Mouse (Mus musculus) T-helper 1 cell (primary cell): ENCODE measurements around the gene Mrc1.

Source experiments
- in situ Hi-C: fragments of 300-600 bp; cut with MboI, MseI; formaldehyde crosslinking; loops from one replicate; pipeline ENCODE4 v1.15.1; 2025; ENCODE audit warnings: high pct_unique_total_duplicates

The Mrc1 gene

DNA sequence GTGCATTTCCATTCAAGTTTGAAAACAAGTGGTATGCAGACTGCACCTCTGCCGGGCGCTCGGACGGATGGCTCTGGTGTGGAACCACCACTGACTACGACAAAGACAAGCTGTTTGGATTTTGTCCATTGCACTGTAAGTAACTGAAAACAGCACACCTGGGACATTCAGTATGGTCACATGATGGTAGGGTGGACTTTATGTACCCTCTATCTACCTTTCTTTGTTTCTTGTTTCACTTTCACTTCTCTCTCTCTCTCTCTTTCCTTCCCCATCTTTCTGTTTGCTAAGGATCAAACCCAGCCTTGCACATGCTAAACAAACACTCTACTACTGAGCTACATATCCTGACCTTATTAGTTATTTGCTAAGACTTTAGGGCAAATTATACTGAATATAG, 15.0 kb downstream of the Mrc1 start:
- in situ Hi-C loops = no loop called here

DNA sequence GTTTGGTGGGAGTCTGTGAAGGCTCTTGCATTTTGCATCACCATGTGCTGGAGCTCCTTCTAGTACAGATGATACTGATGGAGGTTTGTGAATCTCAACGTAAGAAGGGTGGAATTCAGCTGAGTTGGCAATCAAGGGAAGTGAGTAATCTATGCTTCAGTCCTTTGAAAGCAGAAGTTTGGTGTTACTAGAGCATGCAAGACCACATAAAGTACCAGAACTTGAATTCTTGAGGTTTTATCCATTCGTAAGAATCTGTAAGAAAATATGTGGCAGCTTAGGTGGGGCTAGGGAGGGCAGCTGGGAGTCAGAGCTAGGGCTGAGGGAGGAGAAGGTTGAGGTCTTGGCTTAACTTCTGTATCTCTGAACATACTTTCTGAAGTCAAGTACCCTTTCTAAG, 15.5 kb downstream of the Mrc1 start:
- in situ Hi-C loops = no loop called here

DNA sequence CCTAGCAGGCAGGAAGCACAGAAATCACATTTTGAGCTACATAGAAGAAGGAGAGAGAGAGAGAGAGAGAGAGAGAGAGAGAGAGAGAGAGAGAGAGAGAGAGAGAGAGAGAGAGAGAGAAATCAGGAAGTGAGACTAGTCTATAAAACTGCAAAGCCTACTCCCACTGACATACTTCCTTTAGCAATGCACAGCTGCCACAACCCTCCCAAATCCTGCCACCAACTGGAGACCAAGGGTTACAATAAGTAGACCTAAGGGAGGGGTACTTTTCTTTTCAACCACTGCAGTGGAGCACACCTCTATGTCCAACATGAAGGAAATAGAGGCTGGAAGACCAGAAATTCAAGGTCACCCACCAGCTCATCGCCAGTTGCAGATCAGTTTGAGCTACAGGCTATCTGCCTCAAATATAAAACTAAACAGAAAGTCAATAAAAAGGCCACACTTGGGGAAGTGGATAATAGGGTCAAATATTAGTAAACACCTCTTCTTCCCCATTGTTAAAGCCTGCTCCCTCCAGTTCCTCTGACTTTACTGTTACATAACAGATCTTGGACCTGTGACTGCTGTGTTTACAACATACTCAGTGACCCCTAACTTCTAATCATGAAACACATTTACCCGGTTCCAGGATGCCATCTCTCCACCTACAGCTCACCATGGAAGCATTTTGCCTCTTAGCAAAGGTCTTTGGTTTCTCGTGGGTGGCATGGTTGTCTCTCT, 20.8 kb downstream of the Mrc1 start:
- in situ Hi-C loops = no loop called here

DNA sequence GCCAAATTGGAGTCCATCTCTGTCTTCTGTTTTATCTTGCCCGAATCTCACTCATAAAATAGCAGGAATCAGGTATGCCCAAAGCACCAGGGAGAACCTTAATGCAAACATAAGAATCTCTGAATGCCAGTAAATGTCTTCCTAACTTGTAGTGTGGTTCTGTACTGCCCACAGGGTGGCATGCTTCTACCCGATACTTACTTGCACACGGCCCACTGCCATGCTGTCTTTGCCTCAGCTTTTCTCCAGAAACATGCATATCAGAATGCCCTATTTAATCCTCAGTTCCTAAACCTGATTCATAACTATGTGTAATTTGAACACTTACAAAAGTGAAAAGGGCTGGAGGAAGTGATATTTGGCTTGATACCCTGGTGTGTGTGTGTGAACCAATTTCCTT, 22.7 kb downstream of the Mrc1 start:
- in situ Hi-C loops = no loop called here

DNA sequence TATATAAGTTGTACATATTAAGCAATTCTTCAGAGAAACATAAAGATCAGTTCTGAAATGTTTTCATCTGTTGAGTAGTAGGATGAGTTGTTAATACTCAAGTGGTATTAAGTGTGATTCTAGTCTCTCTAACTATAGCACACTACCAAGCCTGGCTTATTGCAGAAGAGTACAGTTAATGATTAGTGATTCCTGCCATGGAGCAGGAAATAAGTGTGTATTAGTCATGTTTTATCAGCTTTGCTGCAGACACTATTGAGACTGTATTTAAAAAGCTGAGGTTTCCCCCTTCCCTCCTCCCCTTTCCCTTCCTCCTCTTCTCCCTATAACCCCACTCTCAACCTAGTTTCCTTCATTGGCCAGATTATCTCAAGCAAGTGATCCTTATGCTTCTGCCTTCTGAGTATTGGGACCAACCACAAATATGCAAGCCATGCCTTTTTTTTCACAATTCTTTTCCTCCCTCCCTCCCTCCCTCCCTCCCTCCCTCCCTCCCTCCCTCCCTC, 29.2 kb downstream of the Mrc1 start:
- in situ Hi-C loops = no loop called here

DNA sequence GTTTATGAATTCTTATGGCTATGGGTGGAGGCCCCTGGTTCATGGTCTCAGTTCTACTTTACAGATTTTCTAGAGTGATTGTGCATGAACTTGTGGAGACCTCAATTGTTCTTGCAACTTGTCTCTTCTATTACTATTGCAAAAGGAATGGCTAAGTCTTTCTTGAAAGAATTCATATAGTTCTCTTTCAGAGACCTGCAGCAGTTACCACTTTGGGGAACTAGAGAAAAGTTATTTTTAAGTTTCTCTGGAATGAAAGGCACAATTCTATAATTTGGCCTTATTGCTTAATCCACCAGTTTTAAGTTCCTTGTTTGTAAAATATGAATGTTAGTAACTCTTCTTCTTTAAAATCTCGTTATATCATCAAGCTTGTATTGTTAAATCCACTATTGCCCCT, 32.9 kb downstream of the Mrc1 start:
- in situ Hi-C loops = no loop called here

DNA sequence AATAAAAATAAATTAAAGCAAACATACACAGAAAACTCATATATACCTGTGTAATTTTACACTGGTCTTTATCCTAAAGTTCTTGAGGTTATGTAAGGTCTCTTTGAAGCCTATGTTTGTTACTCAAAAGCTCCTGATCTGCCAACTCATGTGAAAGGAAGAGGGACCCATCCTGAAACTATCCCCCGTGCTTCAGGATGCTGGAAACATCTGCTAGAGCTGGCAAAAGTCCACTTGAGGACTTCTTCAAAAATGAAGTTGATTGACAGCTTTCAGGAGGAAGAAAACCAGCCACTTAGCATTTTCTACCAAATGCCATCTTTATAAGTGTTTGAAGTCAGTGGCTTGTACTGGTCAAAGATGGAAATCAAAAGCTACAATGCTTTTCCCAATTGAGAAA, 40.0 kb downstream of the Mrc1 start:
- in situ Hi-C loops = no loop called here

DNA sequence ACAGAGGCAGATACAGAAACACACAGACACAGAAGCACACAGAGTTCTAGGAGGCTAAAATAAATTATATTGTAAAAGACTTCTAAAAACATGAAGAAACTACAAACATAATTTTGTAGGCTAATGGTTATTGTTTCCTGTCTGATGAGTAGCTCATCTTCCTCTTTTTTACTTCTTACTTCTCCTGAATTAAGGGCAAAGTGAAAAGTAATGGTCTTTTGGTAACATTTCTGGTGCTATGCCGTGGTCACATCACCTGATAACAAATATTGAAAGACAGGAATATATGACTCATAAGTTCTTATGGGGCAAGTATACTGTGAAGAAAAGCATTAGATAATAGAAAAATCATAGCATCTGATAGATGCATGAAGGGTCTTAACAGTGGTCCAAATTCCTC, 42.9 kb downstream of the Mrc1 start:
- in situ Hi-C loops = no loop called here

DNA sequence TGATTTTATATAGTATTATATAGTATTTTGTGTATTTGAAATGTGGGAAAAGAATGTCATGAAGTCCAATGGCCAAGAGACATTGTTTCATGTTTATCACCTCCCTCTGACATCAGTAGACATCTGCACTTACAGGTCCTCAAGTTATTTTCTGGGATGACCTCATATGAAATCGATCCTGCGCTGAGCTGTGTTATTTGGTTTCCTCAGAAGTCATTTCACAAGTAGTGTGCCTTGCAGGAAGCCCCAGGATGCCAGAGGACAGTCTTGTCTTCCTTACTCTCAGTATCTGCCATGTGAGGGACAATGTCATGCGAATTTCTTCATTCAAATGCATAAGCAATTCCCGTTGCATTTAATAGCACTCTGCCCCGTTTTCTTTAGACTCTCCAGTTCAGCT, 46.6 kb downstream of the Mrc1 start:
- in situ Hi-C loops = no loop called here

DNA sequence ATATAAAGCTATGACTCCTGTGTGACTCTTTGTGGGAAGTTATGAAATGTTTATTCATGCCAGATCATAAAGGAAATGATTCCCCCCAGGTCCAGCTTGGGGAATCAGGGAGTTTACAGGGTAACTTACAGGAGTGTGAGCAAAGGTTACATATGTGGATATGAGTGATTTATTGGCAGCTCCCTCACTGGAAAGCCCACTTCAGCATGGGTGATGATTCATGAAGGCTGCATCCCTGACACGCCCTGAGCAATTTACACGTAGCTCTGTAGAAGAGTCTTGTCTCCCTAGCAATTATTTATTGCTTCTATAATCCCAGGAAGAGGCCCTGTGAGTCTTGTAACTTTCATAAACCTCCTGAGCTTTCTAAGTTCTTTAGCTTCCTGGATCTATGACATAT, 50.1 kb downstream of the Mrc1 start:
- in situ Hi-C loops = no loop called here

DNA sequence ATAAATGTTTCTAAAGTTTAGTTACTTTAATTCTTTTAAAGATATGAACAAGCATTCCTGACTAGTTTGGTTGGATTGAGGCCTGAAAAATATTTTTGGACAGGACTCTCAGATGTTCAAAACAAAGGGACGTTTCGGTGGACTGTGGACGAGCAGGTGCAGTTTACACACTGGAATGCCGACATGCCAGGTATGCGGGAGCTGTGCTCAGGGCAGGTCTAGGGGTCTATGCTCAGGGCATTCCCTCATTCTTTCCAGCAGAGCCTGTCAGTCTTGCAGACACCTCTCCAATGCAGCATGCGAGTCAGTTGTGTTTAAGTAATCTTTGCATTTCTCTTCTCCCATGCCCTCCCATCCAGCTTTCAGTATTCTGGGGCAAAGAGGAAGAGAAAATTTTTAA, 50.6 kb downstream of the Mrc1 start:
- in situ Hi-C loops = no loop called here

DNA sequence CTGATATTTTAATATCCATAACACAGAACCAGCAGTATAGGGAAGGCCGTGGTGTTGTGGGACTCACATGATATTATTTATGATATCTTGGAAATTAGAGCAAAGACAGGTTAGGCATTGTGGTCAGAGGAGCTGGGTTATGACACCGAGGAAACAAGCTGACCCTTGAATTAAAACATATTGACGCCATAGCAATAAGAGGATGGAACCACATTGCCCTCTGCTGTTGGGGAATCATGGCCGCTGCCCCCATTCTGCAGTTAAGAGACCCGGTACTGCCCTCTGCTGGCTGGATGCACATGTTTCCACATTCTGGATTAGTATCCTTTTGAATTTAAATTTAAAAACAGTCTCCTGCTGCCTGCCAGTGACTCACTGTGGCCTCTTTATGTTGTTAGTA, 66.1 kb downstream of the Mrc1 start:
- in situ Hi-C loops = no loop called here

DNA sequence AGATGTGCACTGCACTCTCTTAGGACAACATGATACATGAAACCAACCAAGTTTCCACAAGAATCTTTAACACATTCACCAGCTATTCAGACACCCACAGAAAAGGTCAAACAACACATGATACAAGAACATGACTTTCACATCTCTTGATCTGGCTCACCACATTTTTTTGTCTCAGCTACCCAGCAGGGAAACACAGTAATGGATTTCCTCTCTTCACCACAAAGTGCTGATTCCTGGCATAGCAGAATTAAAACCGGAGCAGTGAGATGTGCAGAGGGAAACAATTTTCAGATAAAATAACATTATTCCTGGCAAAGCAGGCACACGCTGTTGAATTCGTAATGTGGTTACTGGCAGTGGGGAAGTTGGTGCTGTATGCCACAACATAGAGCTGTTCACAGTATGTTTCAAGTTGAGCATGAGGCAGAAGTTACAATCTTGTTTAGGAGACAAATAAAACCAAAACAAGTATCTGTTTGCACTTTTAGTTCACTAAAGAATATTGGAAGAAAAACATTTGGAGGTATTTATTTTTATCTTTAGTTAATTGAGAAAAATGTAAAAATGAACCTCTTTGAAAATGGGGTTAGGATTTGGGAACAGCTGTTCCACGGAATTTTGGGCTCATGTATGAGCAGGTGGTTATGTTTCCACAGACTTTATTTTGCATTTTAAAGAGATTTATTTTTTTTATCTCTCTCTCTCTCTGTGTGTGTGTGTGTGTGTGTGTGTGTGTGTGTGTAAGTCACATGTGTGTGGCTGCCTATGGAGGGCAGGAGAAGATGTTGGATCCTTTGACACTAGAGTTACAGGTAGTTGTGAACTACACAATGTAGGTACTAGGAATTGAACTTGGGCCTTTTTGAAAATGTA, 83.6 kb downstream of the Mrc1 start:
- in situ Hi-C loops = loop anchor here (5.0 to 10.0 kb wide), 2 partner anchors 85 to 268 kb away; no protein-coding TSS in a partner anchor

DNA sequence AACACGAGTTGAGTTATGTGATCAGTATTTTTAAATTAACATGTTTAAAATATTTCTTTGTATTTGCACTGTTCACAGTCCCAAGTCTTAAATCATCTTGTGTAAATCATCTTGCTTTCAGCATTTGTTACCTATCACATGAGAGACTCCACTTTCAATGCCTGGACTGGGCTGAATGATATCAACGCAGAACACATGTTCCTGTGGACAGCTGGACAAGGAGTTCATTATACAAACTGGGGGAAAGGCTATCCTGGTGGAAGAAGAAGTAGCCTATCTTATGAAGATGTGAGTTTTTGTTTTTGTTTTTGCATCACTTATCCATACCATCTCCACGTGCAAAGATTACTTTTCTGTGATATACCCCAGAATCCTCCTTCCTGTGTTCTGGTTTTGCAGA, 85.9 kb downstream of the Mrc1 start:
- in situ Hi-C loops = loop anchor here (5.0 to 10.0 kb wide), 2 partner anchors 93 to 270 kb away; no protein-coding TSS in a partner anchor

DNA sequence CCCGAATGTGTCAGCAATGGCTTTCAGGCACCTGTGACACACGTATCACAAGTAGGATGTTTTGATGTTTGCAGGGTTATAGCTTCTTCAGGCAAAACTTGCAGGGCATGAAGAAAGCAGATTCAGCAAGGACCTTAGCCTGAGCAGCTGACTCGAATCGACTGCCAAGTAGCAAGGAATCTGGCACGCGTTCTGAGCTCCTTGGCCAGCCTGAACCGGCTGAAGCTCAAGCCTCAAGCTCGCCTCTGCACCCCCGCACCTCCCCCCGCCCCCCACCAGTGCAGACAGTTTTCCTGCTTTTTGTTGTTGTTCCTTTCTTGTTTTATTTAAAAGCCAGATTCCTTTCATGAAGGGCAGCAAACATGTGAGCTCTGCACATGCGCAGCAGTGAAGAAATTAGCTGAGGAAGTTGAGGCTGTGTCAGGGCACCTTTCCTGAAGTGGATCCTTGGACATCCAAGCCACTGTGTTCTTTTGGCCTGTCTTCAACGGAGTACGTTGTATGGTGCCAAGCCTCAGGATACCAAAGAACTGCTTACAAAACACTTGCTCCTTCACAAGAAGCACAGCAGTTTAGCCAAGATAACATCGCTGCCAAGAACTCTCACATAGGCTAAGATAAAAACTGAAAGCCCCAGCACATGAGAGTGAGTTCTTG, 112.6 kb downstream of the Mrc1 start:
- in situ Hi-C loops = no loop called here

DNA sequence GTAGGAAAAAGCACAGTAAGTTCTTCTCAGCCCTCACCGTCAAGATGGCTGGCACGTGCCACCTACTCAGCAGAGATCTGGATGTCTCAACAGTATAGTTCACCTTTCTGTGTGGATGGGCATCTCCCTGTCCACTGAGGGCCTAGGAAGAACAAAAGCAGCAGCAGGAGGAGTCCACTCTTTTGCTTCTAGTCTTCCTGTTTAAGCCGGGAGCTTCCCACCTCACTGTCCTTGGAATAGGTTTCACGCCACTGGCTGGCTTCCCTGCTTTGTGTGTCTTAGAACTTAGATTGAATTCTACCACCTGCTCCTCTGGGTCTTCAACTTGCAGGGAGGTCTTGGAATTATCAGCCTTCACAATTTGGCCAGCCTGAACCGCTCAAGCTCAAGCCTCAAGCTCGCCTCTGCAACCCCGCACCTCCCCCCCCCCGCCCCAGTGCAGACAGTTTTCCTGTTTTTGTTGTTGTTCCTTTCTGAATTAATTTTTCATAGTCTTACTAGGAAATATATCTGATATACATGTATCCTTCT, 113.2 kb downstream of the Mrc1 start:
- in situ Hi-C loops = no loop called here
